Mouse (Mus musculus): ENCODE measurements at regions not wholly inside any gene's neighbourhood (a gene's known extent, or its start where the extent isn't known, plus 50 kb on each side); places are given as distances from the start of the nearest gene placed in this dataset.

GRCm38 (mm10) chr5:60599460-60600299 lies 1208.9 kb upstream of the G6pd2 start:
- no peaks in the 10 kb centered on the region for H3K4me1 ChIP-seq (replicated peaks)
- H3K36me3 ChIP-seq = no peaks in the 10 kb centered on the region
- H3K27ac ChIP-seq (replicated peaks) = 0 out of 2 replicates have a peak overlapping the region, but pooled peaks have one; percentile 6
- no peak overlapping the region for H3K4me3 ChIP-seq
- 45% methylated on average over 5 of the region's 5 CpGs for WGBS
- ATAC-seq (ENCODE audit: low FRiP score, low read depth) = peak; percentile 95
- no peaks in the 10 kb centered on the region for H3K9me3 ChIP-seq
- H3K27me3 ChIP-seq = no peaks in the 10 kb centered on the region
- H3K4me2 ChIP-seq = no peak overlapping the region
- H3K9ac ChIP-seq = no peak overlapping the region

GRCm38 (mm10) chr5:60600300-60600648 lies 1208.3 kb upstream of the G6pd2 start:
- H3K4me2 ChIP-seq = no peak overlapping the region
- H3K27ac ChIP-seq (replicated peaks) = no peak overlapping the region
- H3K9me3 ChIP-seq = no peaks in the 10 kb centered on the region
- peak; percentile 79; the same call in 1 of the 2 replicates for ATAC-seq (ENCODE audit: low FRiP score, low read depth)
- 33% methylated on average over 5 of the region's 5 CpGs for WGBS
- no peaks in the 10 kb centered on the region for H3K36me3 ChIP-seq
- no peak overlapping the region for H3K9ac ChIP-seq
- no peaks in the 10 kb centered on the region for H3K27me3 ChIP-seq
- H3K4me1 ChIP-seq (replicated peaks) = no peaks in the 10 kb centered on the region
- no peak overlapping the region for H3K4me3 ChIP-seq

- ATAC-seq (ENCODE audit: low FRiP score, low read depth) = no peak
- Histone ChIP-seq H3K27me3 (no peaks in the 10 kb centered on the region), H3K27ac (replicated peaks) (peak overlapping the region; percentile 45; the same call in 1 of the 2 replicates), H3K4me1 (replicated peaks) (no peaks in the 10 kb centered on the region), H3K9ac (no peak overlapping the region), H3K9me3 (no peaks in the 10 kb centered on the region), H3K36me3 (no peaks in the 10 kb centered on the region), H3K4me3 (no peak overlapping the region), H3K4me2 (0 out of 2 replicates have a peak overlapping the region, but pooled peaks have one; percentile 29)
- 27% methylated on average over 4 of the region's 4 CpGs for WGBS
These were observed 1199.5 kb upstream of the G6pd2 start for GRCm38 (mm10) chr5:60608943-60609614.

Data from hindbrain, embryonic 15.5 days (tissue).